Mouse (Mus musculus): ENCODE measurements around the gene Olfr550. TPM values are rescaled to one million over a fixed set of nuclear protein-coding genes. Genes with fewer than 3 reads are reported as not detected.
"Not testable (repeated sequence)": the region's sequence is repeated elsewhere in the genome, so short reads cannot be mapped to it uniquely, and the experiment has no call there.

Gene Olfr550
- under 1 TPM; 0.17 to 0.37 TPM for total RNA-seq (2021)
- long read RNA-seq, experiment 1, result 0 reads
- long read RNA-seq, experiment 2, partial matches to known transcripts, result 0 of 1 reads
- long read RNA-seq, experiment 2, other reads (novel, unspliced or antisense), result 1 of 1 reads

DNA sequence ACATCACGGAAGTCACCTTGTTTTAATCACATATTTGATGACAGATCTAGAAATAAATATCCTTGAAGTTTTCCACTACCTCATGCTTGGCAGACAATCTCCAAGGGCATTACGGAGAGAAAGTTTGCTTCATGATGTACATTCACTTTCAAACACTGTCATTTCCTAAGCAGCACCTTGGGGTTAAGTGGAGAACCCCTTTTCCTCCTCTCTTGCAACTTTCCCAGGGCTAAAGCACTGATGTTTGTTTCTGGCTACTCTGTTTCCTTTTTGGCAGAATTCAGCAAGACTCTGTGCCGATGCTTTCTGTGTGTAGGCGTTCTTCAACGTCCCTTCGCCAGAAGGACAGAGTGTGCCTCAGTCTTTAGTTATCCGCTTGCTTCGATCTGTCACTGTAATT is at the start of gene Olfr550:
TSS of gene Olfr550 (plus strand) at position 301 of the 400 bp plus-strand sequence.
- intact Hi-C loops (cut with DNase I), result no loop called here
- no peak for DNase-seq

- intact Hi-C loops (cut with DNase I), result no loop called here
- no peak for DNase-seq
Measured at GRCm38 (mm10) chr7:102529052-102529451, 42.2 kb upstream of the Olfr550 start.

DNA sequence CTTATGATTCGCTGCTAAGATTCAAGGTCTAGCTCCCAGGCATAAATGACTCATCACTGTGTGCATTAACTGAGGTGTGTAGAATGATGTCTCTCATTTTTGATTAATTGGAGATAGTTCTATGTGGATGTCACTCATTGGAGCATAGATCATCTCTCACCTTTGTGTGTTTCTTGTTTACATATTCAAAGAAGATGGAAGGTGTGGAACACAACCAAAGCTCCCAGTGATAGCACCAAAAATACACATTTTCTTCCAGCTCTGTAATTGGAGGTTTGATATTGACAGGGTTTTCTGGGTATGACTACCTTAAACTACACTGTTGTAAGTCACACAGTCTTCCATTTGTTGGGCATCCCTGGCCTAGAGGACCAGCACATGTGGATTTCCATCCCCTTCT is 36.8 kb upstream of the Olfr550 start, which contains the start of gene Olfr547:
TSS of gene Olfr547 (plus strand) at position 301 of the 400 bp plus-strand sequence.
- no peak for DNase-seq
- intact Hi-C loops (cut with DNase I), result no loop called here

DNA sequence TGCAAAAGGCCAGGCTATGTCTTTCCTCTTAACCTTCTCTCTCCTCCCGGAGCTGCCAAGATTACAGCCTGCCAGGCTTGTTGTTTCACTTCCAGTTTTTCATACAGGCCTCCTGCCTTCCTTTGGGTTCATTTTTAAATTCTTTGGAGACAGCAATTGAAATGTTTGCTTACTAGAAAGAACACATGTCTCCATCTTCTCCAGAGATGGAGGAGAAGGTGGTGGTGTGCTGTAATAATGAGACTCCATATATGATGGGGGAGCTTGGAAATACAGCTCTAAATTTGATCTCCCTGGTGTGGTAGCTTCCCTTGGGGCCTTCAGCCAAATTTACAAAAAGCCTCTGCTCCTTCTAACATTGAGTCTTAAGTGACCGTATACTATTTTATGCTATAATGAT is 30.6 kb upstream of the Olfr550 start, which contains the start of gene Olfr548-ps1:
TSS of gene Olfr548-ps1 (plus strand) at position 301 of the 400 bp plus-strand sequence.
- intact Hi-C loops (cut with DNase I), result no loop called here
- DNase-seq, result no peak

DNA sequence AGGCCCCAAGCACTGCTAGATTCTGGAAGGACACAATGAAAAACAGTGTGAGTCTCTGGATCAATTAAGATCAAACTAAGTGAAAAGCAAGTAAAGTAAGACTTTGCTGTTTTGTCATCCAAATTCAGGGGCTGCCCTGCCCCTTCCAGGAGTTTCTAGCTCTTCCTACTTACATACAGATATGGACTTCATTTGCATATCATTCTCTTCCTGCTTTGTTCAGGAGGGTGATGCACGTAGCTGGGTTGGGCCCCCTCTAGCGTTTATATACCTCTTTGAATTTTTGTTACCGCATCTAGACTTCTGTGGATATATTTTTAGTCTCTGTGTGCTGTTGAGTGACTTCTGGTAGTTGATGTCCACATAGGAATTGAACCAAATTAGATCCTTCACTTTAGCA is 30.0 kb upstream of the Olfr550 start:
- DNase-seq, result no peak
- intact Hi-C loops (cut with DNase I), result no loop called here

DNA sequence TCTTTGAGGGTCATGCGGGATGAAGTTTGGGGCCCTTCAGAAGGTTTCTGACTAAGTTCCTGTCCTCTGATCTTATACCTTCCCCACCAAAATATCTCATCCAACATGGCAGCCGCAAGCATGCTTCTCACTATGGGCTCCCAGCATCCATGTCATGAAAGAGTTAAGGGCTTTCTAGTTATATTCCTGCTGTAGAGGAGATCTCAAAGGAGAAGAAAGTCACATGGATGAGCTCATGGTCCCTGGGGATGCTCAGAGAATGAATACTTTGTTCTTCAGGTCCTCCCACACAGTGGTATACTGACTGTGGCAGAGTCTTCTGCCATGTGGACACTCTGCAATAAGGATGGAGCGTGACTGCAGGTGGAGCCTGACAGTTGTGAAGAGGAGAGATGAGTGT is 21.7 kb upstream of the Olfr550 start, which contains the start of gene Olfr549:
TSS of gene Olfr549 (plus strand) at position 301 of the 400 bp plus-strand sequence.
- intact Hi-C loops (cut with DNase I), result no loop called here
- no peak for DNase-seq

DNA sequence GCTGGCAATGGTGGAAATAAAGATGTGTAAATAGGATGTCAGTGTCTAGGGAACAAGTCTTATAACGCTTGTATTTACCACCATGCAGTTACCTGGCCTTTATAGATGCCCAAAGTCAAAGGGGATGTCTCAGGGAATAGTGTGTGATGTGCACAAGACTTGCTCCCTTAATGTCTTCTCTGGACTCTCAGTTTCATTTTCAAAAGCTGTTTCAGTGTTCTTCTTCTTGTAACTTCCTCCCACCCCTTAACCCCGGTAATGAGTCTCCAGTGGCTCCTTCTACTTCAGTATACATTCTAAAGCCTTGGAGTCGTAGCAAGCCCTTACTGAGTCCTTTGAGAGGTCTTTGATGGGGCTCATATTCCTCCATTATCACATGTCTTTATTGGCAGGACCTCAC is 18.0 kb upstream of the Olfr550 start:
- intact Hi-C loops (cut with DNase I), result no loop called here
- DNase-seq, result no peak

- intact Hi-C loops (cut with DNase I), result no loop called here
- peak; percentile 78 to 86 for DNase-seq
Measured at GRCm38 (mm10) chr7:102564999-102565997, 5.9 kb upstream of the Olfr550 start, which contains the start of gene Trim21. Trim21 (minus strand) TSS chr7:102565486.

DNA sequence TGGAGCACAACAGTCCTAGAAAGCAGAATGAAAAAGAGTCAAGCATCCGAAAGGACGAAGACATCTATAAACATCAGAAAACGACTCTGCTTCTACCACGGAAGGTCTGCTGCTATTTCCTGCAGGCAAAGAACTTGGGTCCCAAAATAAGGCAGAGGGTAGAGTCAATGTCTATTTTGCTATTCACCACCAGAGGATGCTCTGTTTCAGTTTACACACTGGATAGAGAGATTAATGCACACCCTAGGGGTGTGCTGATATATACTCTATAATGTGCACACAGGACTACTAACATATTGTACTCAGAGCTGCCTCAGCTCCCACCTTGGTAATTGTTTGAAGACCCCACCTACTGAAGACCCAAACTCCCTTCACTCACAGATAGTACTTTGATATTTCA is 5.0 kb upstream of the Olfr550 start:
- intact Hi-C loops (cut with DNase I), result no loop called here

DNA sequence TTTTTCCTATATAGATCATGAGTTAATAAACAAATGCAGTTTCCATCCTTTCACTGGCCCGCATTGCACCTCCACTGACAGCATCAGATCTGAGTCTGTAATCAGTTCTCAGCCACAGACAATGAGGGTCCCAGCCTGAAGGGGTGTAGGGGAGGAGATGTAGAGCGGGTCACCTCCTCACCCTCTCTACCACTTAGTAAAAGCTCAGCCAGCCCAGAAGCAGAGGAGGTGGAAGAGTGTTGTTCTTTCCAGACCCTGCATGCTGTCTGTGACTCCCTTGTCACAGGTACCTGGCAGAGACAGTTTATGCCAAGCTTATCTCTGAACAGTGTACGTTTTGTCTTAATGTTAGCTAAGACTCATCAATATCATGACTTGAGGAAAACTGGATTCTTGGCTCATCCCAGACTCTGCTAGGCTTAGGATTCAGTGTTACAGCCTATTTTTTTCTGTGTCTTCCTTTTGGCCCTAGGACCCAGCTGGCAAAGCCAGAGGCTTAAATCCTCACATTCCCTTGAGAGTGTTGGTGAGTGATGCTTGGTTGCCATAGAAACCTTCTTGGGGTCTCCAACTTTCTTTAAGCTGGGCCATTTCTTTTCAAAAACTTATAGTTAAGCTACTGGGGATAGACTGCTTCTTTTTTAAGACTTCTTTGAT is 2.1 kb downstream of the Olfr550 start:
- intact Hi-C loops (cut with DNase I), result no loop called here
- no peak for DNase-seq

More for the DNA sequence above, 5.0 kb upstream of the Olfr550 start:
- no peak for DNase-seq

- intact Hi-C loops (cut with DNase I), result no loop called here
- no peak for DNase-seq
Measured at GRCm38 (mm10) chr7:102575998-102576397, 4.8 kb downstream of the Olfr550 start.

GRCm38 (mm10) chr7:102591786-102592185 is 20.5 kb downstream of the Olfr550 start, which contains the start of gene Olfr551:
Olfr551 (minus strand) TSS chr7:102591886.
- intact Hi-C loops (cut with DNase I), result no loop called here
- DNase-seq, result no peak

DNA sequence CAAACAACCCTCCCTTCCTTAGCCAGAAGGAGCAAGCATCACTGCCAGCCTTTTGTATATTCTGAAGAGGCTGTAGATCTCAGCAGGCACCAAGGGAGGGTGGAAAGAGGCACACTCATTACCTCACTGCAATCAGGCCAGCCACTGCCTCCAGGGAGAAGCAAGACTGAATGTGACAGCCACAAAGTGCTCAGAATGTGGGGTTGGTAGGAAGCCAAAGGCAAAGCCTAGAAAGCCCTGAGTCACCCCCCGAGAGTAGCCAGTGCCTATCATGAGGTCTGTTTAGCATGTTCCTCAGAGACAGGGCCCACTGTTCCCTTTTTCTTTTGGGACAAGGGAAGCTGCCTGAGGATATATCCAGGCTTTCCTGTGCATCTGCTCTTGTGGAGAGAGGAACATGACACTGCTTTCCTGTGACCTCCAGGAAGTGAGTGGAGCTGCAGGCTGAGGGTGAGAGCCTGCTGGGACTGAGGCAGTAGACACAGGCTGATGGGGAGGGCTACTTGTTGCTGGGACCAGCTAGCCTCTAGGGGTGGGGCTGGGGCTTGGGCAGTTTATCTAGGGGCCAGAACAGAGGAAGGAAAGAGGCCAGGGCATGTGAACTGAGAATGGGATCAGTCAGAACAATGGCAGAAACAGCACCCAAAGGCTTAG is 26.3 kb downstream of the Olfr550 start, which contains the start of gene Olfr552:
TSS of gene Olfr552 (plus strand) at position 393 of the 654 bp plus-strand sequence.
- intact Hi-C loops (cut with DNase I), result no loop called here
- no peak for DNase-seq

DNA sequence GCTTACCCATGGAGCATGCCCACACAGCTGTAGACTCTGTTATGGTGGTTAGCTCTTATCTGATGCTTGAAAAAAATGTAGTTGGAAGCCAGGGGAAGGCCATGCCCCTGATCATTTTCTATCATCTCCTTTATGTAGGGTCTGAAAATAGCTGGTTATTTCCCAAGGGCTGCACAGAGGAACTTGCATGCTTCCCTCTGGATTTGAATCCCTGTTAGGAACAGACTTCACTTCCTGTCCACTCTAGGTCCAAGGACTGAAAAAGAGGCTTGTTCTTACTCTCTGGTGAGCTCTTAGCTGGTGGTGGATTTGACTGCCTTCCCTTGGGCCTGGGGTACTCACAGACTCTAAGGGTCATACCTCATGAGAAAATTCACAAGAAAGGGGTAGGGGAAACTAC is 46.9 kb downstream of the Olfr550 start, which contains the start of gene Olfr553:
TSS of gene Olfr553 (minus strand) at position 101 of the 400 bp plus-strand sequence.
- no peak for DNase-seq
- intact Hi-C loops (cut with DNase I), result loop anchor here (10.0 kb wide), 1 partner anchor 57 kb away; no protein-coding TSS in a partner anchor

GRCm38 (mm10) chr7:102619608-102620007 is 48.4 kb downstream of the Olfr550 start:
- intact Hi-C loops (cut with DNase I), result loop anchor here (10.0 kb wide), 1 partner anchor 55 kb away; no protein-coding TSS in a partner anchor
- peak in 1 of 2 experiments; percentile 23 for DNase-seq

DNA sequence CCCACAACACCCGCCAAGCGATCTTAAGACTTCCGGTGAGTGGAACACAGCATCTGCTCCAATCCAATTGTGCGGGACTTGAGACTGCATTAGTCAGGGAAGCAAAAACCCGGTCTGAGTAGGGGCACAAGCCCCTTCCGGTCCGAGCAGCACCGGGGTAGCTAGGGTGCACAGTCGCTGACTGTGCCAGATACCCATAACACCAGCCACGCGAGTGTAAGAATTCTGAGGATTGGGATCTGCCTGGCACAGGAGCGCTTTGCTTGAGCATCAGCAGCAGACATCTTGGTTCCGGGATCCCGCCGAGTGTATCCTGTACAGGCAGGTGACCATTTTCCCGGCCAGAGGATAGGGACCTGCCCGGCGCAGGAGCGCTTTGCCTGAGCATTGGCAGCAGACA is 49.1 kb downstream of the Olfr550 start:
- intact Hi-C loops (cut with DNase I); DNase-seq: not testable (repeated sequence)
